Mouse (Mus musculus) cerebellum, adult 2 months (tissue): ENCODE measurements around the gene Itih5.

Source experiments
- CTCF ChIP-seq: fragments of 200-500 bp; IDR thresholded peaks from 2 replicates; pipeline ENCODE4 v1.5.1; 2011; ENCODE audit warnings: low read depth, mild to moderate bottlenecking, control low read depth, low read length, moderate library complexity, borderline replicate concordance; ENCODE audit not compliant: insufficient read depth
- POLR2A ChIP-seq: fragments of 200-500 bp; IDR thresholded peaks from 2 replicates; pipeline ENCODE4 v1.6.1; 2011; ENCODE audit warnings: low read length, control low read depth, borderline replicate concordance; ENCODE audit not compliant: insufficient read depth

GRCm38 (mm10) chr2:10285975-10286374, 132.6 kb downstream of the Itih5 start:
- no peak for TF ChIP-seq POLR2A
- TF ChIP-seq CTCF = no peak
